Mouse (Mus musculus): ENCODE measurements around the gene Ap1s1.
A peak's percentile ranks its signal among the peaks of the same experiment; 100 is the strongest.

The Ap1s1 gene

GRCm38 (mm10) chr5:137045402-137046323 is at the start of gene Ap1s1:
Gene Ap1s1, minus strand, starts transcription at chr5:137046135.
- peak; percentile 98 for DNase-seq

GRCm38 (mm10) chr5:137095135-137095534 is 49.2 kb upstream of the Ap1s1 start:
- DNase-seq: no peak

GRCm38 (mm10) chr5:137093720-137094119 is 47.8 kb upstream of the Ap1s1 start:
- no peak for DNase-seq

GRCm38 (mm10) chr5:137091560-137091959 is 45.6 kb upstream of the Ap1s1 start:
- no peak for DNase-seq

GRCm38 (mm10) chr5:137090870-137091269 is 44.9 kb upstream of the Ap1s1 start:
- DNase-seq: no peak

- no peak for DNase-seq
Measured at GRCm38 (mm10) chr5:137087410-137087809, 41.5 kb upstream of the Ap1s1 start.

GRCm38 (mm10) chr5:137085731-137086130 is 39.8 kb upstream of the Ap1s1 start:
- DNase-seq: no peak

GRCm38 (mm10) chr5:137085021-137085420 is 39.1 kb upstream of the Ap1s1 start:
- no peak for DNase-seq

GRCm38 (mm10) chr5:137083051-137083450 is 37.1 kb upstream of the Ap1s1 start:
- no peak for DNase-seq

- no peak for DNase-seq
Measured at GRCm38 (mm10) chr5:137079849-137080248, 33.9 kb upstream of the Ap1s1 start.

- no peak for DNase-seq
Measured at GRCm38 (mm10) chr5:137078616-137079015, 32.7 kb upstream of the Ap1s1 start.

- no peak for DNase-seq
Measured at GRCm38 (mm10) chr5:137078041-137078440, 32.1 kb upstream of the Ap1s1 start.

GRCm38 (mm10) chr5:137077187-137077586 is 31.3 kb upstream of the Ap1s1 start:
- no peak for DNase-seq

GRCm38 (mm10) chr5:137076191-137076930 is 30.4 kb upstream of the Ap1s1 start:
- no peak for DNase-seq

- DNase-seq: no peak
Measured at GRCm38 (mm10) chr5:137075726-137076125, 29.8 kb upstream of the Ap1s1 start.

GRCm38 (mm10) chr5:137074191-137074651 is 28.3 kb upstream of the Ap1s1 start:
- no peak for DNase-seq

GRCm38 (mm10) chr5:137073141-137073540 is 27.2 kb upstream of the Ap1s1 start:
- DNase-seq: no peak

GRCm38 (mm10) chr5:137072079-137072960 is 26.4 kb upstream of the Ap1s1 start, which contains the start of gene Serpine1:
Gene Serpine1, minus strand, starts transcription at chr5:137072268.
- DNase-seq: peak; percentile 52

GRCm38 (mm10) chr5:137070881-137071605 is 25.1 kb upstream of the Ap1s1 start:
- no peak for DNase-seq

- DNase-seq: no peak
Measured at GRCm38 (mm10) chr5:137068711-137069110, 22.8 kb upstream of the Ap1s1 start.

- DNase-seq: no peak
Measured at GRCm38 (mm10) chr5:137065923-137066322, 20.0 kb upstream of the Ap1s1 start.

GRCm38 (mm10) chr5:137065454-137065853 is 19.5 kb upstream of the Ap1s1 start:
- no peak for DNase-seq
